Mouse (Mus musculus) cerebellum, adult (tissue): ENCODE data around the gene 9930104L06Rik.

Source experiments
- ATAC-seq: cut with Nextera tagmentation; 2 replicates; pipeline ENCODE4 v1.9.2; 2017; ENCODE audit warnings: mild to moderate bottlenecking, moderate library complexity, mixed read lengths; ENCODE audit not compliant: insufficient number of reproducible peaks, low FRiP score, low TSS enrichment

9930104L06Rik gene

DNA sequence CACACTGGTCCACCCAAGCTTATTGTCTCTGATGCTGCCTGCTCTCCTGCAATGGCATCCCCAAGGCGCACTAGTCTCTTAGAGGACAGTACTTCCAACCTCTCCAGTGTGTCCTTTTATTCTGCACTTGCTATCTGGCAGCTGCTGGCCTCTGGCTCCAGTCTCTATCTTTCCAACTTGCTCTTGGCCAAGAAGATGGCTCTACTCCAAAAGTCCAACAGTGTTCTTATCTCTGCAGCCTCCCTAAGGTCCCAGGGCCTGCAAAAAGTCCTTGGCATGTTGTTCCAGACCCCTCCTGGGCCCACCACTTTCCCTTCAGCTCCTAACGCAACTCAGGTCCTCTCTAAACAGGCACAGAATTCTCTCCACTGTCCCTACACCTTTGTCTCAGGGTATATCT, 20.4 kb downstream of the 9930104L06Rik start:
- ATAC-seq = no peak

DNA sequence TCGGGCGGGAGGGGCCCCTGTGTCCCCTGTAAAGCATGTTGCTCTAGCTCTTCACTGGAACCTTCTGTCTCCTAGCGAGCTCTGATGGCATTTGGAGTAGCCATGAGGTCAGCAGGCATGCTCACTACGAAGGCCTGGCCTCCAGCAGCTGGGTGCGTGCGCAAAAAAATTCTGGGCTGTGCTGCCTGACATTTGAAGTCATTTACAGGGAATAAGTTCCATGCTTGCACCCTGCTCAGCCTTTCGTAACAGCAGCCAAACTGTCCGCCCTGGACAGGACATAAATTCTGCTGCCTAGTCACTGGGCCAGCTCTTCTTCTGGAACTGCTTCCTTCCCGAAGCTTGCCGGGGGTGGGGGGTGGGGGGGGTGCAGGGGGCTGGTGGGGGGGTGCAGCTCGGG, 22.2 kb downstream of the 9930104L06Rik start:
- no peak for ATAC-seq

- no peak for ATAC-seq
Measured at GRCm38 (mm10) chr4:124960940-124961339, 24.1 kb downstream of the 9930104L06Rik start.

- no peak for ATAC-seq
Measured at GRCm38 (mm10) chr4:124962576-124962975, 25.7 kb downstream of the 9930104L06Rik start.

DNA sequence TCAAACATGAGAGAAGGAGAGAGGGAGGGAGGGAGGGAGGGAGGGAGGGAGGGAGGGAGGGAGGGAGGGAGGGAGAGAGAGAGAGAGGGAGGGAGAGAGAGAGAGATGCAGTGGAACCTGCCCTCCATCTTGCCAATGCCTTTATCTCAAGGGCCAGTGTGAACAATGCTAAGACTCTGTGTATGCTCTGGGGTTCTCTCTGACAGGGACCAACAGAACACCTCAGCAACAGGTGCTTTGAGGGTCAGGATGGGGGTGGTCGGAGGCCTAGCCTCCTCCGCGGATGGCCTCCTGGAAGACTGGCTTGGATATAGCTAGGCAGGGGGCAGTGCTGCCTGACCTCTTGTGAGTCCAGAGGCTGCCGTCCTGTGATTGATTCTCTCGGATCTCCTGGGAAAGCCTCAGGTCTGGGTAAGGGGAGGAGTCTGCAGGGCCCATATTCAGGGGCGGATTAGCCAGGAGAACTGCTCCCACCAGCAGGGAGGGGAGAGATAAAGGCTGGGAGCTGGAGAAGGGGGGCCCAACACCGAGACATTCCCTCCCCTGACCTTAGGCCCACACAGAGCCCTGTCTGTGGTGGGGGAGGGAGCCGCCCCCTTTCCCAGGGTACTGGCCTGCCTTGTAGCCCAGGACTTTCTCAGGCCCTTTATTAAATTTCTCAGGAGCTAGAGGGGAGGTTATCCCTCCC, 28.2 kb downstream of the 9930104L06Rik start:
- ATAC-seq = no peak

GRCm38 (mm10) chr4:124968711-124969110, 31.9 kb downstream of the 9930104L06Rik start:
- no peak for ATAC-seq

DNA sequence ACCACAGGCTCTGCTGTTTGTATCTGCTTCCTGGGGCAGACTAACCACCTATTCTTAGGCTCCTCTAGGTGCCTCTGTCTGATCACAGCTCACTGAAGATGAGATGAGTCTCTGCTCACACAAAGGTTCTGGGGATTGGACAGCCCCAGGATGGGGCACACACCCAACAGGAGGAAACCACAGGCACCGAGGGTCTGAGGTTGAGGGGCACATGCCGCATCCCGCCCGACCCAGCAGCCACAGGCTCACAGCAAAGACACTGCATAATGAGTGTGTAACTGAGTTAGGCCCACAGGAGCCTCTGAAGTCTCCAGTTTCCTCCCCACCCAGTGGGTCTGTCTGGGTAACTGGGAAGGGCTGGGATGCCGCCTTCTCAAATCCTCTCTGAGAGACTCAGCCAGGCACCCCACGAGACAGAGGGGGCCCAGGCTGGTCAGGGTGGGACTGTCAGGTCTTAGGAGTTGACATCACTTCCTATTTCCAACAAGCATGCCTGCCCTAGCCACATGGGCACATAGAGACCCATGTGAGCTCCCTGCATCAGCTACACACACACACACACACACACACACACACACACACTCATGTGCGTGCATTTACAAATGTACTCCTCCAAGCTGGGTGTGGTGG, 32.5 kb downstream of the 9930104L06Rik start:
- no peak for ATAC-seq

GRCm38 (mm10) chr4:124970194-124970593, 33.3 kb downstream of the 9930104L06Rik start:
- ATAC-seq = no peak

- no peak for ATAC-seq
Measured at GRCm38 (mm10) chr4:124970677-124971076, 33.8 kb downstream of the 9930104L06Rik start.

- ATAC-seq = no peak
Measured at GRCm38 (mm10) chr4:124971094-124971493, 34.2 kb downstream of the 9930104L06Rik start.

DNA sequence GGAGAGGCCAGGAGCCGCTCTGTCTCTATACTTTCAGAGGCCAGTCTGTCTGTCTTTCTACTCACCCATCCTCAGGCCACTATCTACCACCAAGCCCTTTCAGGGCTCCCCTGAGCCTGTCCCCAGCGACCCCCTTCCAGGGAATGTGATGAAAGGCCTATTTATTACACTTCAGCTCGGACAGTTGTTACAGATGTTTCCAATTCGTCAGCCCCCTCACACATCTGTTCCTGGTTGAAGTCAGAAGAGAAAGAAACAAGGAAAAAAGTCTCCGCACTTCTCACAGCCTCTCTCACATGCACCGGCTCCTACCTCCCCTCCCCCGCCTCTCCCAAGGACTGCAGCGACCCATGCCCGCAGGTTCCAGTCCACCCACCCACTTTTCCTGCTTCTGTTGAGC, 35.5 kb downstream of the 9930104L06Rik start:
- ATAC-seq = no peak

GRCm38 (mm10) chr4:124973296-124973695, 36.4 kb downstream of the 9930104L06Rik start:
- ATAC-seq = no peak

DNA sequence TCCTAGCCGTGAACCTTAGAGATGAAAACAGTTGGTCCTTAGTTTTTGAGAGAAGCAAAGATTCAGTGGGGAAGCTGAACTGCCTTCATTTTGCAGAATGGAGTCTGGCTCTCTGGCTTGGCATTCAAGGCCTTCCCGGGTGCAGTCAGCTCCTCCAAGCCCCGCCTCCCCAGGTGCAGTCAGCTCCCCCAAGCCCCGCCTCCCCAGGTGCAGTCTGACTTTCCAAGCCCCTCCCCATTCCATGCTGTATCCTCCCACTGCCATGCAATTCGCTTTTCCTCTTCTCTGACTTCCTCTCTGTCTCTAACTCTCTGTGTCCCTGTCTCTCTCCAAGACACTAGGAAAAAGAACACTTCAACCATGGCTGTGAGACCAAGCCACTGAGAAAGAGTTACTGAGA, 41.4 kb downstream of the 9930104L06Rik start:
- ATAC-seq = no peak

DNA sequence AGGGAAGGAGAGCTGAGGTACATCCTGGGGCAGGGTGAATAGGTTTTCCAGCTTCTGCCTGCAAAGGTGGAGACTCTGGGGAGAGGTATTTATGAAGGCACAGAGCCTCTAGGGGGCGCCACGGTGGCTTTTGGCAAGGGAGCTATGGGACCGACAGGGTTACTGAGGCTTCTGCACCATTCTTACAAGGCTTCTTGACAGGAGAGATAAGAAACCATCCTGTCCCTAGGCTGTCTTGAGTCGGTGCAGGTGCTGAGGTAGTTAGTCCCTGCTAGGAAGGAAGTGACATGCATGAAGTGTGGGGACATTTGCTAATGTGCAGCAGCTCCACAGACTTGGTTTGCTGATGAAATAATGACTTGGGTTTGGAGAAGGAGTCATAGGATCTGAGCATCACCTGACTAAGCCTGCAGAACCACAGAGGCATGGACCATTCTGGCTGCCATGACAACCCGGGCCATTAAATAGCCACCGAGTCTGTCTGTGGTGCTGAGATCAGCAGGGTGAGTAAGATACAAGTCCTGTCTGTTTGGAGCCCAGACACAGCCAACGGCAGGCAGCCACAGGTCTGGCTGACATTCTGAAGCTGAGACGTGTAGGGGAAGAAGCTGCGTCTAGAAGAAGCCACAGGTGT, 47.2 kb downstream of the 9930104L06Rik start:
- ATAC-seq = no peak

DNA sequence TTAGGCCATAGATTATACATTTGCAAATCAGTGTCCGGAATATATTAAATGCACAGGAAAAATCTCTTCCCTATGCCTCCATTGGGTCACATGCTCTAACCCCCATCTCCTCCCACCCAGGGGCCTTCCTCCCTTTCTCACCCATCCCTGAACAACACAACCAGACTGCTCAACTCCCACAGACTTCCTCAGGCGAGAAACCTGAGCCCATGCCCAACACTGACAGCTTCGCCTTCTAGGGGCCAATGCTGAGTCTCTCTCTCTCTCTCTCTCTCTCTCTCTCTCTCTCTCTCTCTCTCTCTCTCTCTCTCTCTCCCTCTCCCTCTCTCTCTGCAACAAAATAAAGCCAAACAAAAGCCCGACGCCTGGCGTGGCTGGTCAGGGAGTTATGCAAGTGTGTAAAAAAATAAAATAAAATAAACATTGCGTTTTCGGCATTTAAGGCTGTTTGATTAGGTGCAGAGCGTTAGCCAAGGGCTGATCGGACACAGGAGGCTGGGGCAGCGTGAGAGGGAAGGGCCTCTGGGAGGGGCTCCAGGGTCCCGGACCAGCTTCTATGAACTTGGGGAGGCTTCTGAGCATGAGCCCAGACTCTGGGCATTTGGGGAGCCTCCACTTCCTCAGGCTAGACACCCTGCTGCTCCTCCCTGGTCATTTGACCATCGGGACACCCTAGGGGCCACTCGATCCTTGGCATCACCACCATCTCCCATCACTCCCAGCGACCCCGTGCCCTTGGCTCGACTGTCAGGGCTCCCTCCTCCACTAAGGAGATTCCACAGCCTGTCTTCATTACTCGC, 48.2 kb downstream of the 9930104L06Rik start:
- no peak for ATAC-seq

DNA sequence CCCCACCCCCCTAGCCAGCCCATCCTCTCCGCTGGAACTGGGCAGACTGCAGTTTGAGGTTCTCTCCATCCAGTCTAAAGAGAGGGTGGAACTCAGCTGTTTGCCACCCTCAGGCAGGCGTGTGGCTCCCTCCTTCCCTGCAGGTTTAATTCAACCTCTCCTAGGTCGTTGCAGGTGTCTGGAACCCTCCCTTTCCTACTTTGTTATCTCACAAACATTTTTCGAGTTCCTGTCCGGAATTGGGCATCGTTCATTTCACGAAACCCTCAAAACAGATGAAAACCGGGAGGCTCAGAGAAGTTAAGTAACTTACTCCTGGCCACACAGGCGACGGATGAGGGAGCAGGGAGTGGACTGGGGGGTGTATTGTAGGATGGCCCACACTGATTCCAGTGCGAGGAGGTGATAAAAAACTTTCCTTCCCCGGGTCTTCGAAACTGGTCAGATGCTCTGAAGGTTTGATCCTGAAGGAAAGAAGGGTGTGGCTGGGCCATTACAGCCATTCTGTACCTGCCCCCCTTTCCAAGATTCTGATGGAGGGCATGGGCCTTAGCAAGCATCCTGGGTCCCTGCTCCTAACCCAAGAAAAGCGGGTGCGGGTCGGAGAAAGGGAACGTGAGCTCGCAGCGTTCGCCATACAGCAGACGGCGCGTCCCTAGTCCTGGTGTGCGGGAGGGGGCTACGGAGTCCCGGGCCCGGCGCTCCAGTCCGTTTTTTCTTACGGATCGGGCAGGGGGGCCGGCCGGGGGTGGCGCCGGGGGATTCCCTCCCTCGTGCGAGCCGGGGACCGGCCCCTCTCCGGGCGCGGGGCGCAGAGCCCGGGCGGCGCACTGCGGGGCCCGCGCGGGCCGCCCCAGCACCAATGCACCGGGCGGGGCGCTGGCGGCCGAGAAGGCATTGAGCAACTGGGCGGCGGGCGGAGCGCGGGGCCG, 49.1 kb downstream of the 9930104L06Rik start, which contains the start of gene Rspo1:
TSS of gene Rspo1 (plus strand) at position 760 of the 932 bp plus-strand sequence.
- no peak for ATAC-seq

GRCm38 (mm10) chr4:124986739-124987710, 50.2 kb downstream of the 9930104L06Rik start:
- ATAC-seq = no peak

- no peak for ATAC-seq
Measured at GRCm38 (mm10) chr4:124987711-124988097, 50.9 kb downstream of the 9930104L06Rik start.

GRCm38 (mm10) chr4:124988382-124988781, 51.5 kb downstream of the 9930104L06Rik start:
- ATAC-seq = no peak
